Mouse (Mus musculus) heart, postnatal 0 days (tissue): ENCODE results near the gene Zfp362.

Experiments
- CTCF ChIP-seq: IDR thresholded peaks from 2 replicates; pipeline ENCODE4 v1.5.1; 2016; ENCODE audit warnings: antibody characterized with exemption, control low read depth, low read depth
- EP300 ChIP-seq: IDR thresholded peaks from 2 replicates; pipeline ENCODE4 v1.6.1; 2016; ENCODE audit warnings: antibody characterized with exemption, low read depth

DNA sequence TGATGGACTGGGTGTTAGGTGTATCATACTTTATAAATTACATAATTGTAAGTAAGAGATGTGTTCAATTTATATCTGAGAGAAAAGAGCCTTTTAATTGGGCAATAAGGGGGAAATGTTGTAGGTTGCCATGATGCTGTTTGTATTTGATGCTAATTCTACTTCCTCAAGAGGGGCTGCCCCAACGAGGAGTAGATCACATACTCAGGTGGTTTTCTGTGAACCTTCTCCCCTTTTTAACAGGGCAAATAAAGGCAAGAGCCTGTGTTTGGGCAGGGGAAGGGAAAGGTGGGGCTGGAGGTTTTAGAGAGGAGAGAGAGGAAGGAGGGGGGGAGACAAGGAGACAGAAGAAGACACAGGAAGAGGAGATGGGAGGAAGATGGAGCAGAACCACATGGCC lies 65.0 kb downstream of the Zfp362 start:
- TF ChIP-seq EP300 (no peak), CTCF (no peak)
